Mouse (Mus musculus) erythroblast, adult 5-6 weeks (primary cell): ENCODE data around the gene D17Wsu92e. TPM values are rescaled to one million over a fixed set of nuclear protein-coding genes. Genes with fewer than 3 reads are reported as not detected.

ENCODE experiments used
- ATAC-seq: replicated peaks from 2 replicates; pipeline ENCODE4 v1.8.0; 2016; ENCODE audit warnings: moderate number of reproducible peaks, mild to moderate bottlenecking, moderate TSS enrichment, inconsistent platforms; ENCODE audit not compliant: poor library complexity, low FRiP score, severe bottlenecking
- total RNA-seq, 2 experiments: library from RNA; stranded (forward) in 1 of 2; stranded (reverse) in 1 of 2; fragments of 150-400 nt in 1 of 2; fragments of 200-764, 138-1000 nt in 1 of 2; gene quantifications; 2 replicates each; pipeline versions ENCODE4 v1.2.3 to v1.2.4; 2015 to 2017; ENCODE audit warnings: low replicate concordance in 2 of 2

D17Wsu92e gene
- total RNA-seq, 2 experiments from 2014 or later = 63.8 to 193 TPM

DNA sequence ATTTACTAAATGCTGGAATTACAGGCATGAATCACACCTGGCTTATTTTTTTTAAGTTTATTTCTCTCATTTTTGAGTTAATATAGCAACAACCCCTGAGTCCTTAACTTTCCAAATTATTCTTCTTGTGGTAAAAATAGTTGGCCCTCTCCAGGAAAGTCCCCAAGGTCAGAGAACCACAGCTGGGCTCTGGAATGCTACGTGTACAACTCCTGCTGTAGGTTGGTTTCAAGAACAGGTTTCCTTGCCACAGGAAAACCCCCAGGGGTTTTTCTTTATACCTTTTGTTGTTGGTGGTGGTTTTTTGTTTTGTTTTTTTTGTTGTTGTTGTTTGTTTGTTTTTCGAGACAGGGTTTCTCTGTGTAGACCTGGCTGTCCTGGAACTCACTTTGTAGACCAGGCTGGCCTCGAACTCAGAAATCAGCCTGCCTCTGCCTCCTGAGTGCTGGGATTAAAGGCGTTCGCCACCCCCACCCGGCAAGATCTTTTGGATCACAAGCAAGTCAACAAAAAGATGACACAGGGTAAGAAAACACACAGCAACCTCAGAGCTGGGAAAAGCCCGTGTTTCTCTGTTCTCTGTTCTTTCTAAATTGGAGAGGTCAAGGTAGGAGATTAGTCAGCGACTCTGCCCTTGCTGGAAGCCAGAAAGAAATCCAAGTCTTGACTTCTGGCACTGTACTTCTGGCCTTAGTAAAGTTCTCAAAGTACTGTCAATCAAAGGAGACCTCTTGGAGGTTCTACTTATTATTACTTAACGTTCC lies 2.9 kb upstream of the D17Wsu92e start:
- no peak for ATAC-seq

DNA sequence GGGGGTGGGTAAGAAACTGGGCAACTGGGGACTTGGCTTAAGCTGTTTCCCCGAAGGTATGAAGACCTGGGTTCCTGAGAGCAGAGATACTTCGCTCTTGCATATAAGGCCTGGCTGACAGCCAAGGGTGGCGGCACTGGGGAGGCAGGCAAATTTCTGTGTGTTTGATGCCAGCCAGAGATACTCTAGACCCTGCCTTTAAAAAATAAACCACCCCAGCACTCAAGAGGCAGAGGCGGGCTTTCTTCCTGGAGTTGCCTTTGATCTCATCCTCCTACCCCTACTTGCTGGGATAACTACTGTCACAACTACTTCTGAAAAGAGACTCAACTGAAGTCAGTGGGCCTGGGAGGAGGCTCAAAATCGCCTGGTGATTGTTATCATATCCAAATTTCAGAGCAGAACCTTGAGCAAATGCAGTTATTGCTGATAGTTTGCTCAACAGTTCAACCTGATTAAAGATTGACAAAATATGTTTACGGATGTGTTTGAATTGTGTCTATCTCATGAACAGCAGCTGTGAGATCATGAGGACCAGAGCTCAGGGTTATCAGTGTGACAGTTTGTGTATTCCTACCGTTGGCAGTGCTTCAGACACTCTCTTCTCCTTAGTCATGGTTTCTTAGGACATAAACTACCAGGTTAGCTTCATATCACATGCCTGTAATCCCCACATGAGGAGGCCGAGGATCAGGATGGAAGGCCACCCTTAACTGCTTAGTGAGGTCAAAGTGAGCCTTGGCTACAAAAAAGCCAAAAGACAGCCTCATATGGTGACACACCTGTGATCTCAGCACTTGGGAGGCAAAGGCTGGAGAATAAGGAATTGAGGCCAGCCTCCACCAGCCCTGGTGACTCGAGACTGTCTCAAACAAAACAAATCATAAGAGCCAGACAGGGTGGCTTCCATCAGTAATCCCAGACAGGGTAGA lies 1.2 kb upstream of the D17Wsu92e start:
- ATAC-seq = peak; percentile 59

DNA sequence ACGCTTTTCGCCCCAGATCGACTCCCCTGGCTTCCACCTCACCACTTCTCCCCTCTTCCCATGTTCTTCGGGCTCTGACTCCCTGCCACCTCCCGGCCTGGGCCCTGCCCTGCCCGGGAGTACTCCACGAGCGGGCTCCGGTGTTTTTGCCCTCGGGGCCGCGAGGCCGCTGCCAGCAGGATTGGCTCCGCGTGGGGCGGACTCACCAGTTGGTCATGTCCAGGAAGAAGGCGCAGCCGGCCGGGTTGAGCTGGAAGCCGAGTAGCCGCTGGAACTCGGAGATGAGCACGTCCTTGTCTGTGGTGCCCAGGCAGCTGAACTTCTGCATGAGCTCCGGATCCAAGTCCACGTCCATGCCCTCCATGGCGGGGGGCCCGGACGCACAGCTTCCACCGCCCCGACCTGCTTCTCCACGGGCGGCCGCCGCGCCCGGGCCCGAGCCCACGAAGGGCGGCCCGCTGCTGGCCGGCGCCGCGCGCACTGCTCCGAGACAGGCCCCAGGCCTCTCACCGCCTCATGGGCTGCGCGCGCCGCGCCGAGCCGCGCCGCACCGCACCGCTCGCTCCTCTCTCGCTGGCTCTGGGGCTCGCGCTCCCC lies 379 bp downstream of the D17Wsu92e start:
- peak; percentile 4; the same call in 1 of the 2 replicates for ATAC-seq

DNA sequence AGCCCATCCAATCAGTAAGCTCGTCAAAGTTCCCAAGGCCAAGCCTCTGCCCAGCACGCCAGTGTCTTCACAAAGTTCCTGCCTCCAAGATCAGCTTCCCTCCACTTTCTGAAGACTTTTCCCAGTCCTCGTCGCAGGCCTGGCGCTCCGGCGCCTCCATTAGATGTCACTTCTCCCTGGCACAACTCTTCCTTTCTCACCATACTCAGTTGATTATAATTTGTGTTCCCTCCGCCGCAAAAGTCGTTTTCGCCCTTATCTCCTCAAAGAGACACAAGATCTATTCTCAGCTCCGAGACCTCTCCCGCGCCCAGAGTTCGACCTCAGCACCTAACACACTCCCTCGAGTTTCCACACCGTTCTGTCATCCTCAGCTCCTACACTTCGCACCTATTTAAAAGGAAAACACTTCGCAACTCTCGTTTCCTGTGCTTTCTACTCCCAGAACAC lies 902 bp downstream of the D17Wsu92e start:
- ATAC-seq = peak; percentile 29; the same call in 1 of the 2 replicates

DNA sequence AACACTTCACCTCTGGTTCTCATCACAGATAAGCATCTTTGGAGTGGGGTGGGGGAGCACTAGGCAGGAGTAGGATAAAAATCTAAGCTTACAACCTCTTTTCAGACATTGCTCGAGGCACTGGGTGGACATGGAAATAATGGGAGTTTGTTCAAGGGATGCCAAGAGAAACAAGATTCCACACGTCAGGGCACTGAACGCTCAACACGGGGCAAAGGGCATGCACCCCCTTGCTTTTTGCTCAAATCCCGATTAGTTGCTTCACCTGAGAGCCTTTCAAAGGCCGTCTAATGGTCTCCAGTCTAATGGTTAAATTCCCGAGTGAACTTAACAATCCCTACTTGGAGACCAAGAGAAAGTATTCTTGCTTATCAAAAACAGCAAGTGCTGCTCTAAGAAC lies 1.4 kb downstream of the D17Wsu92e start:
- ATAC-seq = no peak

DNA sequence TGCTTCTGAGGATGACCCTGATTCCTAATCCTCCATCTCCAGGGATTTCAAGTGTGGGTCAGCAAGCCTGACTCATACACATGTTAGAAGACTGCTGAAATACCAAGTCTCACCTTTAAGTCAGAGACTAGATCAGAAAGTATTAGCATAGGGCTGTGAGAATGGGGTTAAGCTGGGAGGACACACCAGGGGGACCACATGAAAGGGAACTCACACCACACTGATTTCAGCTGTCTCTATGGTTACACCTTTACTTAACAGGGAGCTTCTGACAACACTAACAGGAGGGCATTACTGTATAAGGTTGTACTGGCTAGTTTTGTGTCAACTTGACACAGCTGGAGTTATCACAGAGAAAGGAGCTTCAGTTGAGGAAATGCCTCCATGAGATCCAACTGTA lies 5.8 kb downstream of the D17Wsu92e start:
- no peak for ATAC-seq

DNA sequence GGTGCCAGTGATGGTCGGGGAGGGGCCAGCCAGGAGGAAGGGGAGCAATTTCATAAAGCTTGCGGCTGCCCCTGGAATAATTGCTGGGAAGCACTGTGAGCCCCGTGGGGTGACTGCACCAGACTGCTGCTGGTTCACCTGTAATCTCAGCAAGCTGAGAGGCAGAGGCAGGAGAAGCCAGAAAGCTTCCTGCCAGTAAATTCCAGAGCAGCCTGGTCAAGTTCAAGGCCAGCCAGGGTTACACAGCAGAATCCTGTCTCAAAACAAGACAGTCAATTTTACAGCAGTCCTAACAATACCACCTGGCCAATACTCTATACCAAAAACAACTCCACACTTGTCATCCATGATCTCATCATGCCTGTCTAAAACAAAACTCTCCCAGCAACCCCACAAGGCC lies 8.5 kb downstream of the D17Wsu92e start:
- ATAC-seq = no peak

DNA sequence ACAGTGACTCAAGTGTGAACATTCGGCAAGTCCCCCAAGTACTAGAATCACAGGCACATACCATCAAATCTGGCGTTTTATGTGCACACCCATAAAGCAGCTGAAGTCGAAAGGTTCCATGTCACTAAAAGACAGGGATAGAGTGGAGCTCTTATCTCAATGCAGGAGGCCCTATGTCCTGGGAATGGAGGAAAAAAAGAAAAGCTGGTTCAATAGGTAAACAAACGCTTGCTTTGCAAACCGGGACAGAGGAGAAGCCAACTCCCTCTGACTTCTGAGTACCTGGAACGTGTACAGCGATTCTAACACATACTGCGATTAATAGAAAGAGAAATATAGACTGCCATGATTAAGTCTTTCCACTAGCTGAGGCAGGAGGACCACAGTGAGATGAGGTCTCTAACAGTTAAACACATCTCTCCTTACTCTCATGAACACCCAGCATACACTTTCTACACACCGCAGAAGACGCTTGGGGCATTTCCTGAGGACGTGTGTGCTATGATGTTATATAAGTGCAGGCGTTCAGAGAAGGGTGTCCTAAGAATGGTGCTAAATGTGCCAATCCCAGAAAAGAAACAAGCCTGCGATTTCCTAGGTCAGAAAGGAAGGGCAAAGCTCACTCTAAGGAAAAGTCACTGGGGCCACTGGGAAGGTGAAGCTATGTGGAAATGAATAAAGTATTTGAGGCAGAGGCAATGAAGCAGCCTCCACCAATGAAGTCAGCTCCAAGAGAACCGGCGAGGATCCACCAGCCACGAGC lies 9.7 kb downstream of the D17Wsu92e start:
- ATAC-seq = no peak

DNA sequence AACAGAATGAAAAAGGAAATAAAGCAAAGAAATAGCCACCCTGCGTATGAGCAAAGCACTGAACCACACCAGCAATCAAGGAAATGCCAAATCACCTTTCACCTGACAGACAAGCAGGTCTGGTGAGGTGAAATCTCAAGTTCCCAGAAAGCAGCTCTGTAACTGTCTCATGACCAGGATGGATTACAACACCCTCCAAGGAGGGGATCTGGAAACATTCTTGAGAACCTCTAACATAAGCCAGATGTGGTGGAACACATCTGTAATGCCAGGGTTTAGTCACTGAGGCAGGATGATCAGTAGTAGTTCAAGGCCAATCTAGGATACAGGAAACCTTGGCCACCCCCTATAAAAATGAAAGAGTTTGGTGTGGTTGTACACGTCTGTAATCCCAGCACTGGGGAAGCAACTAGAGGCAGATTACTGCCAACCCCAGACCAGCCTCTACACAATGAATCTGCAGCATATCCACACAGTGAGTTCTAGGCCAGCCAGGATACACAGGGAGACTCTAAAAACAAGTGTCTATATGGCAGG lies 12.8 kb downstream of the D17Wsu92e start:
- no peak for ATAC-seq

DNA sequence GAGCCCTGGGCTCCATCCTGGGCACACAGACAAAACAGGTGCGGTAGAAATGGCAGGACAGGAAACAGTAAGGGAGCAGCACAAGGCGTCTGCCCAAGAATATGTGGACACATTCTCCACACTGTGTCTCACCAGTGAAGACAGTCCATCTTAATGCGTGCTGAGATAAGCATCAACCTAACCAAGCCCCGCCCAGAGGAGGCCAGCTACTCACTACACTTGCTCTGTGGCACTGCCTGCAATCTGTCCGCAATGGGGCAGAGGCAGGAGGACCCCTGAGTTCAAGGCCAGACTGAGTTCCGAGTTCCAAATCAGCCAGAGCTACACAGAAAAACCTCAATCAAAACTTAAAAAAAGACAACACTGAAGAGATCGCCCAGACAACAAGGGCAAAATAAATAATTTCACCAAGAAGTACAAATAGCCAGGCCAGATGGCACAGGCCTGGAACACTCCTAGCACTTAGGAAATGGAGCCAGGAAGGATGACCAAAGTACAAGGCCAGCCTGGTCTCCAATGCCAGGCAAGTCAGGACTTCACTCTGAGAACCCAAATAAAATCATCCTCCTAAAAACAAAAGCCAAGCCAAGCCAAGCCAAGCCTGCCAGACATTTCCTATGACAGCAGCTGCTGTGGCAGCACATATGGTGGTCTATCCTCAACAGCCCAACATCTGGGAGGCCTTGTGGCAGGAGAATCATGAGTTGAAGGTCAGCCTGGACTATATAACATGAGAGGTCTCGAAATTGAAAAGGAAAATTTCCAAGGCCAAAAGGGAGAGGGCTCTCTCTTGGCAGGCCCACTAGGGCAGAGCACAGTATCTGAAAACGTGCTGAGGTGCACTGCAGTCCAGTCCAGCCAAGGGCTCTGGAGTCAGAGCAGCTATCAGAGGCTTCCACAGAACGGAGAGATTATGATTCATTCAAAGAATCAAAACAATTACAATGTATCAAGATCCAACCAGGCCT lies 15.4 kb downstream of the D17Wsu92e start:
- no peak for ATAC-seq

DNA sequence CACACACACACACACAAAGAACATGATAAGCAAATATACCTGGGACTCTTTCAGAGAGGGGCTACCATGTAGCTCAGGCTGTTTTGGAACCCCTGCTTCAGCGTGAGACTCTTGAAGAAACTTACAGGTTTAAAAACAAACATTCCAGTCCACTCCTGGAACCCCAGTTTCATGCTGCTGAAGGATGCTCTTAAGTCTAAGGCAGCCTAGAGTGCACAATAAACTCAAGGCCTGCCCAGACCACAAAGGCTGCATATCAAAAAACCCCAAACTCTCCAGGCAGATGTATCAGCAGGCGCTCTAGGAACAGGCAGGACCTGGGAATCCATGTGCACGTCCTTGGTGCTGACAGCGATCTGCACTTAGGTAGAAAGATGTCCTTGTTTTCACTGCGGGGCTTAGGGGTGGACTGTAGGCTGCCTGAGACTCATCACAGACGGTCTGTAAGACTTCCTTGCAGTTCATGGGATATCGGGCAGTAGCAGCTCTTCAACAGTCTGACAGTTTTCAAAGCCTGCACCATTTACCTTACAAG lies 16.2 kb downstream of the D17Wsu92e start:
- no peak for ATAC-seq

DNA sequence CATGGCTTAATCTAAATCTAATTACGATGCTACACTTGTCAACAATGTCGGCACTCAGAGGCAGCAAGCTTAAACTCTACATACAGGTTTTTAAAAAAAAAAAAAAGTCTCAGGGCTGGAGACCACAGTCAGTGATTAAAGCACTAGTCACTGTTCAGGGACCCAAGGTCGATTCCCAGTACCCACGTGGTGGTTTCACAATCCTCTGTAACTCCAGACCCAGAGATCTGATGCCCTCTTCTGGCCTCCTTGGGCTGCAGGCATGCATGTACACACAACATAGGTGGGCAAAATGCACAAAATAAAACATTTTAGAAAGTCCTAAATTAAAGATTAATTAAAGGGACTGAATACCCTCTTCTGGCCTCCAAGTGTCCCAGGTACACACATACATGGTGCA lies 16.7 kb downstream of the D17Wsu92e start:
- no peak for ATAC-seq

DNA sequence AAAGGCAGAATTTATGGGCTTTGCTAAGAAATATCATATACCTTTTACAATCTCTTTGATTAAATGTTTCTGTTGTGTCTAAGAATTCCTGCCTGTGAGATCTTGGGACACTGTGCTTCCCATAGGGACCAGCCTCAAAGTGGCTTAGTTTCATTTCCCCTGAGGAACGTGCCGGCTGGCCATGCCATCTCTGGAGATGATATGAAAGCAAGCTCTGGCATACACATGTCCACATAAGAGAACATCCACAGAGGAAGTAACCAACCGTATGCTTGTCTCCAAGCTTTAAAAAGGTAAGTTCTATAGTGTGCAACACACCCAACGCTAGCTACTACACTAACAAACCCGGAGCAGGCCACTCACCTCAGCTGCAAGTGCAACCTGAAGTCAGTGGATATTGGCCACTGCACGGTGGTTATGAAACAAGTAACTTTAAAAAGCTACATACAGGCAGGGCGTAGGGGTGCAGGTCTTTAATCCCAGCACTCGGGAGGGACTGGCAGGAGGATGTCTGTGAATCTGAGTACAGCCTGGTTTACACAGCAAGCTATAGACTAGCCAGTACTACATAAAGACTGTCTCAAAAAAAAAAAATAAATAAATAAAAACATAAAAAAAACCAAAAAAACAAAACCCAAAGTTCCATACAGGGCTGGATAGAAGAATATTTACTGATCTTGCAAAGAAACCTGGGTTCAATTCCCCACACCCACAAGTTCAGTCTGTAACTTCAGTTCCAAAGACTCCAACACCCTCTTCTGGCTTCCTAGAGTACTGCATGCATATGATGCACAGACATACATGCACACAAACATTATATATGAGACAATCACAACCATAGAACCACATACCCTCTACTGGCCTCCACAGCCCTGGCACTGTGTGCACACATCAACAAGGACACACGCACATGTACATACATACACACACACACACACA lies 19.5 kb downstream of the D17Wsu92e start:
- peak; percentile 59 for ATAC-seq

DNA sequence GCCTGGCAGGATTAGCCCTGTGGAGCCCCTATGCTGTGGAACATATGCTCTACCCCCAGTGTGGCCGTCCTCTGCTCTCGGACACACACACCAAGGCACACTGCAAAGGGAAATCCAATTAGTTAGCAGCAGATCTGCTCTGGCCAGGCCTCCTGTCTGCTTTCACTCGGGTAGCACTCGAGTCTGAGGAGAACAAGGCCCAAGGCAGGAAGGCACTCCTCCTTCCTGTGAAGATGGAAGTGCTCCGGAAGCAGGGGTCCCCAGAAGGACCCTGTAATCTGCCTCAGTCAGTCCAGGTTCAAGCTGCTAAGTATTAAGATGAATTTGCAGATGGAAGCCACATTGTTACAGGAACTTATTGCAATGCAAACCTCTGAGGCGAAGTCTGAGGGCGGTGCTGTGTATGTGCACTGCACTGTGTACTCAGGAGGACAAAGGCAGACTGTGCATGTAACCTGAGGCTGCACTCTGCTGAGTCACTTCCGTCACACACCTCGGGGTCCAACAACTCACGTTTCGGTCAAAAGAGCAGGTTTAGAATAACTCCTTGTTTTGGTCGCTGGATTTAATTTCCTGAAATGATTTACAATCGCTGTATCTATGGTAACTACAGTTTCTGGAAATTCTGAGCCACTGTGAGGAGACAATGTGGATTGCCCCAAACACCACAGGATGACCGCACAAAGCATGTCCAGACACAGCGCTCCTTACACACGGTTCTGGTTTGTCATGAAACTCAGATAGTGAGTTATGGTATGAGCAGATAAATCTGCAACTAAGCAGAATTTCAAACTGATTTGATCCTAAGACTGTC lies 20.5 kb downstream of the D17Wsu92e start:
- no peak for ATAC-seq

DNA sequence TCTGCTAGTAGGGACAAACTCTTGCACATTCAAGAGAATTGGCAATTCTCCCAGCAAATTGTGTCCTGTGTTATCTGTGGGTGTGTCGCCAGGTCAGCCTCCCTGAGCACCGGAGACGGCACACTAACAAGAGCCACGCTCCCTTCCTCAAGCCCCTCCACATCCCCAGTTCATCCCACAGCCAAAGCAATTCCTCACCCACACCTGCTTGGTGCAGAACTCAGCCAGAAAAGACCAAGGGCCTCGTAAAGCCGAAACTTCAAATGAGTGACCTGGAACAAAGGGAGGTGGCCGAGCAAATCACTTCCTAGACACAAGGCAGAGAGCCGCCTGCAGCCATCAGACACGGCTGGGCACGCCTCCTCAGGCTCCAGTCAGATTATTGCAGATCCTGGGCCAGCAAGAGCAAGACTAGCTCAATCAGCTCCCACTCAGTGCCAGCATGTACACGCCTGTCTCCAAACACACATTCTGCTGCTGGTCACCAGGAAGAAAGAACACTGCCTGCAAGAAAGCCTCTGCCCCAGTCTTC lies 23.0 kb downstream of the D17Wsu92e start:
- peak; percentile 69 for ATAC-seq

DNA sequence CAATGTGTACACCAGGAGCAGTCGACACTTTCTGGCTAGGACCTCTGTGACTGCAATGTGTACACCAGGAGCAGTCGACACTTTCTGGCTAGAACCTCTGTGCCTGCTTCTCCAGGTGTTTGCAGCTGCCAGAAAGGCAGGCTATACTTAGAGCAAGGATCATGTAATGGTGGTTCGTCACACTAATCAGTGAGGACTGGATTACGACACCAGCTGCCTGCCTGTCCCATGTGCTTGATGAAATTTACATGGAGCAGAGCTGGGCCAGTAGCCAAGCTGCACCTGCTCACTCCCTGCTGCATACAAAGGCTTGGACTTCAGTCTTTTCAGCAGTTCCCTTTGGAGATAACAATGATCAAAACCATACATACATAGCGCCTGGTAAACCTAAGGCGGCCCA lies 23.7 kb downstream of the D17Wsu92e start:
- no peak for ATAC-seq
